Mouse (Mus musculus) gastrocnemius, postnatal 14 days (tissue): ENCODE data around the gene Olfr661. TPM values are rescaled to one million over a fixed set of nuclear protein-coding genes. Genes with fewer than 3 reads are reported as not detected.

Source experiments
- DNase-seq: peaks from one replicate; pipeline ENCODE4 v3.0.0; 2021; ENCODE audit warnings: mixed read lengths
- intact Hi-C: fragments of 180-260 bp; cut with DNase I; formaldehyde crosslinking; loops from one replicate; pipeline ENCODE4 v1.15.1; 2025; ENCODE audit warnings: low total_unique reads
- long read RNA-seq, 2 experiments: library from polyadenylated mRNA; stranded (forward); transcript quantifications; one replicate each; pipeline ENCODE4 v2.0.0; 2021
- total RNA-seq, 2 experiments: library from RNA; stranded (reverse); gene quantifications; 2 replicates each; pipeline ENCODE4 v1.2.3; 2021

Gene Olfr661
- total RNA-seq, result not detected
- long read RNA-seq, experiment 1, result 0 reads
- long read RNA-seq, experiment 2, result 0 reads

DNA sequence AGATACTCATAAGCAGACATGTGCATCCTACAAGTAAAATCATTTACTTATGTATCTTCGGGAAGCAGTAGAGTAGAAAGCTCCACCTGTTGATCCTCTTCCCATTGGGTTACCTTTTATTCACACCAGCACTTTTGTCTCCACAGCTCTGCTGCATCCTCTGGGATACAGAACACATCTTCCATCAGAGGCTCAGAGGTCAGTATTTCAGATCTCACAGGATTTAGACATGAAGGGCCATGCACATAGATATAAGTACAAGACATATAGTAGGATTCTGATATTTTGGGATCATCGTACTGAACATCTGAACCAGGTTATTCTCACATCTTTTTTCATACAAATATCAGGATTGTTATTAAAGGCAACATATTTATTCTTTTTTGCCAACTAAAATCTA lies at the start of gene Olfr661:
Olfr661 (plus strand) TSS at position 301 of the 400 bp plus-strand sequence.
- intact Hi-C loops, result no loop called here
- DNase-seq, result no peak

DNA sequence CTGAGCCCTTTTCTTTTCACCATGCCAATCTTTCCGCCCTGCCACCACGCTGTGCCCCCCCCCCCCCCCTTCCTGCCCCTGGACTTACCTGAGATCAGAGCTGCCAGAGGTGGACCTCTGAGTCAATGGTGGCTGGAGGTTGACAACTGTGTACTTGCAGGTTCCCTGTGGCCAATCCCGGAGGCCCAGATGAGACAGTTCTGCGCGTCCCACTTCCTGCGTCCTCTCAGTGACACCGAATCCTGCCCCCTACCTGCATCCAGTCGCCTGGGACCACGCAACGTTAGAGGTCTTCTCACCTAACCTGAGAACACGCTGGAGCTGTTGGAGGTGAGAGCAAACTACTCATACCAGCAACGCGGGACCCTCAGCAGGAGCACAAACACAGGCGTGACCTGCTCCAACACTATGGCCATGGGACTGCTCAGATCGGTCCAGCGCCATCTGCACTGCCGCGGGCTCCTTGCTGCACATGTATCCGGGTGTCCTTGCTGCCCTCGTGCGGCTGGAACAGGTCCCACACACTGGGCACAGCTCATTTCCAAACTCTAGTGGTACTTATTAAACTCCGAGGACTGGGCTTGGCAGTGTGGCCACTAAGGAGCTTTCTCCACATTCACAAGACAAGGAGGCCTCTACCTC lies 39.3 kb upstream of the Olfr661 start, which contains the start of gene Olfr658:
Olfr658 (minus strand) TSS at position 465 of the 642 bp plus-strand sequence.
- peak; percentile 3 for DNase-seq
- intact Hi-C loops, result no loop called here

DNA sequence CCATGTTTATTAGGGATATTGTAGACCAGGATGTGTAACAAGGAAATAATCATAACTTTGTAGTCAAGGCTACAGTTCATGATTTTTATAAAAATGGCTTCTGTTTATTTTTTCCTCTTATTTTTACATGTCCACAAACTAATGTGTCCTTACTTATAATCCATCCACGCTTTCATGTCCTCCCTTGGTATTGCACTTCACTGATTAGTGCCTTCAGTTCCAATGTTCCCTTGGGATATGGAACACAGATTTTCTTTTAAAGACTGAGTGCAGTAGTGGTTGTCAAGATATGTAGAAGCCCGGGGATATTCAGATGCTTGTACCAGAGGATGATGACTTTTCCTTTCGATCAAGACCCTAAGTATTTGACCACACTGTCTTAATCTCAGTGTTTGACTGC lies 19.8 kb upstream of the Olfr661 start, which contains the start of gene Olfr659:
Olfr659 (plus strand) TSS at position 301 of the 400 bp plus-strand sequence.
- no peak for DNase-seq
- intact Hi-C loops, result no loop called here

Other genes starting within 250 kb of the Olfr661 start
- under 1 TPM; 0.72 to 0.80 TPM for gene Trim30a, start 221.3 kb upstream of the Olfr661 start, total RNA-seq
- under 1 TPM; 0.49 to 0.51 TPM for gene Trim30d, start 178.7 kb upstream of the Olfr661 start, total RNA-seq
- gene Olfr651, start 136.4 kb upstream of the Olfr661 start, total RNA-seq, result not detected
- gene Olfr652, start 125.6 kb upstream of the Olfr661 start, total RNA-seq, result not detected
- not detected for gene Olfr653, start 109.2 kb upstream of the Olfr661 start, total RNA-seq
- not detected for gene Olfr654, start 99.5 kb upstream of the Olfr661 start, total RNA-seq
- gene Olfr655, start 84.7 kb upstream of the Olfr661 start, total RNA-seq, result not detected
- not detected for gene Olfr656, start 72.5 kb upstream of the Olfr661 start, total RNA-seq
- gene Olfr657, start 61.7 kb upstream of the Olfr661 start, total RNA-seq, result not detected
- gene Olfr658, start 39.2 kb upstream of the Olfr661 start, total RNA-seq, result not detected
- not detected for gene Olfr659, start 19.7 kb upstream of the Olfr661 start, total RNA-seq
- gene Usp17le, start 91.0 kb downstream of the Olfr661 start, total RNA-seq, result not detected
- not detected for gene Usp17lb, start 156.1 kb downstream of the Olfr661 start, total RNA-seq
- gene Usp17la, start 170.5 kb downstream of the Olfr661 start, total RNA-seq, result not detected
- gene Olfr665, start 191.5 kb downstream of the Olfr661 start, total RNA-seq, result not detected
- not detected for gene Olfr666, start 209.5 kb downstream of the Olfr661 start, total RNA-seq
- gene Olfr667, start 235.0 kb downstream of the Olfr661 start, total RNA-seq, result not detected
- not detected for gene Olfr668, start 241.6 kb downstream of the Olfr661 start, total RNA-seq
- gene Olfr669, start 247.7 kb downstream of the Olfr661 start, total RNA-seq, result not detected